Mouse (Mus musculus): ENCODE data around the gene Dclk1.

GRCm38 (mm10) chr3:55555848-55556247 is 313.7 kb downstream of the Dclk1 start:
- no peak for TF ChIP-seq CTCF (IDR thresholded peaks at IDR 0.05)
- no peak for TF ChIP-seq POLR2A (IDR thresholded peaks at IDR 0.05; ENCODE audit: insufficient read depth, low read depth, low read length)

Measured in heart, adult 2 months (tissue).